Comparison of ENCODE assay signal across 21 mouse cellular contexts in the genomic region with DNA sequence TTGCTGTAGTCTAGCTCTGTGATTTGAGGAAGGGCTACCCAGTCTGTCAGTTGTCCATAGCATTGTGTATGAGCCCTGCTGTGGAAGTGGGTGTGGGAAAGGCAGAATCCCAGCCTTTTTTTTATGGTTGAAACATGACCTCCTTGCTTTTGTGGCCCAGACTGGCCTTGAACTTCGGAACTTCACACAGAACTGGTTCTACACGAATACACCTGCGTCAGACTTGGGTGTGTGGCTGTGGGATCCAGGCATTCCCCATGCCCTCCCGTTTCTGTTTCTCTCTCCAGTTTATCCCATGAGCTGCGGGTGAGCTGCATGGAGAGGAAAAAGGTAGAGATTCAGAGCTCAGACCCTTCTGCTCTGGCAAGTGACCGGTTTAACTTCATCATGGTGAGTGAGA. TPM values are rescaled to one million over a fixed set of nuclear protein-coding genes. Genes with fewer than 3 reads are reported as not detected.
DNase-seq lines count a peak whose midpoint lies in the region; ATAC-seq lines count a peak whose summit lies in the region.
"Had no signal": no experiment of that assay in that cellular context is flagged by ENCODE, and none has a peak within 500 bp of the region (broad histone marks: within the 10 kb centered on the region; RNA-seq: fewer than 3 reads in every experiment).

No protein-coding gene starts in this region.

- H3K27ac ChIP-seq in midbrain, embryonic 13.5 days = no peak overlapping the region
- H3K27ac ChIP-seq in midbrain, embryonic 15.5 days = no peak overlapping the region
- peak overlapping the region; percentile 30; the same call in 1 of the 2 replicates for H3K27ac ChIP-seq in embryonic facial prominence, embryonic 10.5 days (replicated peaks)
- H3K27ac ChIP-seq in intestine, embryonic 16.5 days (ENCODE audit: low read length) = no peak overlapping the region
- H3K27ac ChIP-seq in heart, embryonic 11.5 days (ENCODE audit: low read depth, low read length) = no peak overlapping the region
- H3K27ac ChIP-seq: embryonic facial prominence, embryonic 13.5 days; embryonic facial prominence, embryonic 15.5 days; forebrain, embryonic 13.5 days; forebrain, embryonic 15.5 days had no signal

- peaks cover 69% of the 10 kb centered on the region for H3K36me3 ChIP-seq in midbrain, embryonic 13.5 days
- H3K36me3 ChIP-seq in midbrain, embryonic 15.5 days (replicated peaks) = peaks cover 18% of the 10 kb centered on the region
- H3K36me3 ChIP-seq in embryonic facial prominence, embryonic 10.5 days (replicated peaks) = peaks cover 72% of the 10 kb centered on the region
- no peaks in the 10 kb centered on the region for H3K36me3 ChIP-seq in intestine, embryonic 16.5 days (ENCODE audit: control insufficient read depth, insufficient read depth, low read length)
- peaks cover 8% of the 10 kb centered on the region; the same call in 1 of the 2 replicates for H3K36me3 ChIP-seq in heart, embryonic 11.5 days (ENCODE audit: control insufficient read depth, insufficient read depth, low read length)

- no peak for DNase-seq in embryonic facial prominence, embryonic 10.5 days (ENCODE audit: low spot score)
- DNase-seq in left cerebral cortex, adult 8-10 months (ENCODE audit: low spot score in 2 of 2) = no peak
- DNase-seq: adrenal gland, adult 8-10 months; adrenal gland, postnatal 14 days; adrenal gland, postnatal 36 days; cerebellum, adult 11-12 months; cerebellum, adult 2 months; cerebellum, adult 9-10 months; cerebellum, postnatal 10 days; cerebellum, postnatal 25 days had no signal

- 94% methylated on average over 6 of the region's 6 CpGs for WGBS in midbrain, embryonic 13.5 days
- 96% methylated on average over 6 of the region's 6 CpGs for WGBS in midbrain, embryonic 15.5 days
- 91% methylated on average over 6 of the region's 6 CpGs for WGBS in embryonic facial prominence, embryonic 10.5 days
- WGBS in intestine, embryonic 16.5 days = 74% methylated on average over 6 of the region's 6 CpGs
- 84% methylated on average over 6 of the region's 6 CpGs for WGBS in heart, embryonic 11.5 days (ENCODE audit: insufficient replicate concordance)

- no peak overlapping the region for H3K4me2 ChIP-seq in midbrain, embryonic 13.5 days (replicated peaks)
- H3K4me2 ChIP-seq in midbrain, embryonic 15.5 days = no peak overlapping the region
- H3K4me2 ChIP-seq in intestine, embryonic 16.5 days (ENCODE audit: low read depth, low read length) = no peak overlapping the region
- H3K4me2 ChIP-seq in heart, embryonic 11.5 days = no peak overlapping the region
- H3K4me2 ChIP-seq: embryonic facial prominence, embryonic 13.5 days; embryonic facial prominence, embryonic 15.5 days; forebrain, embryonic 13.5 days; forebrain, embryonic 15.5 days had no signal

- no peaks in the 10 kb centered on the region for H3K9me3 ChIP-seq in midbrain, embryonic 13.5 days
- no peaks in the 10 kb centered on the region for H3K9me3 ChIP-seq in midbrain, embryonic 15.5 days
- H3K9me3 ChIP-seq in embryonic facial prominence, embryonic 10.5 days = no peaks in the 10 kb centered on the region
- no peaks in the 10 kb centered on the region for H3K9me3 ChIP-seq in intestine, embryonic 16.5 days (ENCODE audit: control insufficient read depth, low read length)
- no peaks in the 10 kb centered on the region for H3K9me3 ChIP-seq in heart, embryonic 11.5 days (replicated peaks; ENCODE audit: control insufficient read depth, low read length)
- H3K9me3 ChIP-seq: embryonic facial prominence, embryonic 13.5 days; embryonic facial prominence, embryonic 15.5 days; forebrain, embryonic 13.5 days; forebrain, embryonic 15.5 days had no signal

- no peaks in the 10 kb centered on the region for H3K27me3 ChIP-seq in midbrain, embryonic 13.5 days
- H3K27me3 ChIP-seq in midbrain, embryonic 15.5 days (replicated peaks) = no peaks in the 10 kb centered on the region
- H3K27me3 ChIP-seq in embryonic facial prominence, embryonic 10.5 days (replicated peaks; ENCODE audit: low read depth, poor library complexity, severe bottlenecking) = no peaks in the 10 kb centered on the region
- H3K27me3 ChIP-seq in intestine, embryonic 16.5 days (replicated peaks; ENCODE audit: control insufficient read depth, insufficient read depth, low read length) = no peaks in the 10 kb centered on the region
- H3K27me3 ChIP-seq in heart, embryonic 11.5 days (ENCODE audit: control insufficient read depth, insufficient read depth, low read length) = no peaks in the 10 kb centered on the region
- H3K27me3 ChIP-seq: embryonic facial prominence, embryonic 13.5 days; embryonic facial prominence, embryonic 15.5 days; forebrain, embryonic 13.5 days; forebrain, embryonic 15.5 days had no signal

- H3K4me1 ChIP-seq in midbrain, embryonic 13.5 days (replicated peaks) = peaks cover 10% of the 10 kb centered on the region
- H3K4me1 ChIP-seq in midbrain, embryonic 15.5 days = peaks cover 8% of the 10 kb centered on the region; the same call in 1 of the 2 replicates
- H3K4me1 ChIP-seq in embryonic facial prominence, embryonic 10.5 days = peaks cover 24% of the 10 kb centered on the region
- H3K4me1 ChIP-seq in intestine, embryonic 16.5 days (ENCODE audit: control insufficient read depth, insufficient read depth, low read length) = peaks cover 10% of the 10 kb centered on the region; the same call in 1 of the 2 replicates
- H3K4me1 ChIP-seq in heart, embryonic 11.5 days (ENCODE audit: control insufficient read depth, insufficient read depth, low read length) = peaks cover 7% of the 10 kb centered on the region; the same call in 1 of the 2 replicates

- ATAC-seq in midbrain, embryonic 13.5 days = no peak
- ATAC-seq in midbrain, embryonic 15.5 days (replicated peaks) = no peak
- peak; percentile 46; the same call in 1 of the 2 replicates for ATAC-seq in intestine, embryonic 16.5 days
- ATAC-seq in heart, embryonic 11.5 days (replicated peaks; ENCODE audit: insufficient number of reproducible peaks, low FRiP score, low TSS enrichment) = no peak
- ATAC-seq in erythroid progenitor cell, adult 5-6 weeks (replicated peaks; ENCODE audit: low FRiP score, poor library complexity, severe bottlenecking) = no peak
- ATAC-seq: activated CD4-positive, CD25-positive, alpha-beta regulatory T cell, adult 4 months; forebrain, embryonic 13.5 days; forebrain, embryonic 15.5 days had no signal

- H3K9ac ChIP-seq in midbrain, embryonic 13.5 days (replicated peaks) = 0 out of 2 replicates have a peak overlapping the region, but pooled peaks have one; percentile 20
- H3K9ac ChIP-seq in midbrain, embryonic 15.5 days = no peak overlapping the region
- no peak overlapping the region for H3K9ac ChIP-seq in intestine, embryonic 16.5 days (ENCODE audit: low read depth, low read length)
- no peak overlapping the region for H3K9ac ChIP-seq in heart, embryonic 11.5 days (ENCODE audit: low read depth, low read length)
- H3K9ac ChIP-seq: embryonic facial prominence, embryonic 13.5 days; embryonic facial prominence, embryonic 15.5 days; forebrain, embryonic 13.5 days; forebrain, embryonic 15.5 days had no signal

- no peak overlapping the region for H3K4me3 ChIP-seq in midbrain, embryonic 13.5 days (replicated peaks)
- no peak overlapping the region for H3K4me3 ChIP-seq in midbrain, embryonic 15.5 days
- no peak overlapping the region for H3K4me3 ChIP-seq in embryonic facial prominence, embryonic 10.5 days
- H3K4me3 ChIP-seq in intestine, embryonic 16.5 days (ENCODE audit: low read length) = no peak overlapping the region
- H3K4me3 ChIP-seq in heart, embryonic 11.5 days (ENCODE audit: low read depth, low read length) = no peak overlapping the region
- H3K4me3 ChIP-seq: embryonic facial prominence, embryonic 13.5 days; embryonic facial prominence, embryonic 15.5 days; erythroblast, embryonic 14.5 days; forebrain, embryonic 13.5 days; forebrain, embryonic 15.5 days had no signal

RNA-seq across cellular contexts. Expression of a gene that starts 11.7 kb away (rescaled TPM):
- 38.0 and 39.0 TPM in 2 replicates for polyA plus RNA-seq in midbrain, embryonic 13.5 days (2015; fragmentation: Nextera tagmentation; extraction: Ambion mirVana)
- polyA plus RNA-seq in midbrain, embryonic 15.5 days (2015; fragmentation: Nextera tagmentation; extraction: Ambion mirVana) = 45.8 and 51.4 TPM in 2 replicates
- polyA plus RNA-seq in embryonic facial prominence, embryonic 10.5 days (2016; fragmentation: Nextera tagmentation; extraction: Ambion mirVana) = 29.5 and 30.1 TPM in 2 replicates
- 24.6 and 29.5 TPM in 2 replicates for polyA plus RNA-seq in intestine, embryonic 16.5 days (2015; fragmentation: Nextera tagmentation; extraction: Ambion mirVana)
- polyA plus RNA-seq in heart, embryonic 11.5 days (2014; fragmentation: Nextera tagmentation; extraction: Ambion mirVana) = 23.8 and 24.1 TPM in 2 replicates
- total RNA-seq in left cerebral cortex, adult 8-10 months (2022) = 10 to 100 TPM; 31.2 to 34.0 (median 33.0) TPM
- total RNA-seq in erythroid progenitor cell, adult 5-6 weeks (2015; ENCODE audit: low replicate concordance) = 1.8 and 3.8 TPM in 2 replicates
- total RNA-seq in erythroid progenitor cell, adult 5-6 weeks (2017; ENCODE audit: low replicate concordance) = 3.0 and 5.3 TPM in 2 replicates

RNA-seq across cellular contexts. Expression of a gene that starts 44.5 kb away (rescaled TPM):
- 25.2 and 26.9 TPM in 2 replicates for polyA plus RNA-seq in midbrain, embryonic 13.5 days (2015; fragmentation: Nextera tagmentation; extraction: Ambion mirVana)
- polyA plus RNA-seq in midbrain, embryonic 15.5 days (2015; fragmentation: Nextera tagmentation; extraction: Ambion mirVana) = 25.0 and 26.9 TPM in 2 replicates
- 2.8 and 3.0 TPM in 2 replicates for polyA plus RNA-seq in embryonic facial prominence, embryonic 10.5 days (2016; fragmentation: Nextera tagmentation; extraction: Ambion mirVana)
- polyA plus RNA-seq in intestine, embryonic 16.5 days (2015; fragmentation: Nextera tagmentation; extraction: Ambion mirVana) = 7.4 and 8.0 TPM in 2 replicates
- 29.7 TPM in 2 replicates for polyA plus RNA-seq in heart, embryonic 11.5 days (2014; fragmentation: Nextera tagmentation; extraction: Ambion mirVana)
- 1 to 10 TPM; 4.0 to 8.0 (median 5.8) TPM for total RNA-seq in left cerebral cortex, adult 8-10 months (2022)
- 40.7 and 45.0 TPM in 2 replicates for total RNA-seq in erythroid progenitor cell, adult 5-6 weeks (2015; ENCODE audit: low replicate concordance)
- 152 and 194 TPM in 2 replicates for total RNA-seq in erythroid progenitor cell, adult 5-6 weeks (2017; ENCODE audit: low replicate concordance)
